Mouse (Mus musculus) cerebellum, adult 2 months (tissue): ENCODE measurements around the gene Mdfi.

ENCODE experiments used
- CTCF ChIP-seq: fragments of 200-500 bp; IDR thresholded peaks from 2 replicates; pipeline ENCODE4 v1.5.1; 2011; ENCODE audit warnings: low read depth, mild to moderate bottlenecking, control low read depth, low read length, moderate library complexity, borderline replicate concordance; ENCODE audit not compliant: insufficient read depth
- POLR2A ChIP-seq: fragments of 200-500 bp; IDR thresholded peaks from 2 replicates; pipeline ENCODE4 v1.6.1; 2011; ENCODE audit warnings: low read length, control low read depth, borderline replicate concordance; ENCODE audit not compliant: insufficient read depth

GRCm38 (mm10) chr17:47795446-47795845 lies 39.0 kb downstream of the Mdfi start:
- peak; percentile 73 for TF ChIP-seq CTCF
- no peak for TF ChIP-seq POLR2A
